Mouse (Mus musculus) gonadal fat pad, adult 2 months (tissue): ENCODE data around the gene Ndc1. TPM values are rescaled to one million over a fixed set of nuclear protein-coding genes. Genes with fewer than 3 reads are reported as not detected.
"Not testable (repeated sequence)": the region's sequence is repeated elsewhere in the genome, so short reads cannot be mapped to it uniquely, and the experiment has no call there.

Experiments
- DNase-seq: peaks from one replicate; pipeline ENCODE4 v3.0.0-alpha.2; 2012; ENCODE audit warnings: low read depth
- polyA plus RNA-seq: library from polyadenylated mRNA; depleted of rRNA; stranded (reverse); fragments of >200 nt; gene quantifications from 2 replicates; pipeline ENCODE4 v1.2.3, GENCODE M21; 2012

Gene Ndc1
- polyA plus RNA-seq, 1 experiment = 15.8 TPM

DNA sequence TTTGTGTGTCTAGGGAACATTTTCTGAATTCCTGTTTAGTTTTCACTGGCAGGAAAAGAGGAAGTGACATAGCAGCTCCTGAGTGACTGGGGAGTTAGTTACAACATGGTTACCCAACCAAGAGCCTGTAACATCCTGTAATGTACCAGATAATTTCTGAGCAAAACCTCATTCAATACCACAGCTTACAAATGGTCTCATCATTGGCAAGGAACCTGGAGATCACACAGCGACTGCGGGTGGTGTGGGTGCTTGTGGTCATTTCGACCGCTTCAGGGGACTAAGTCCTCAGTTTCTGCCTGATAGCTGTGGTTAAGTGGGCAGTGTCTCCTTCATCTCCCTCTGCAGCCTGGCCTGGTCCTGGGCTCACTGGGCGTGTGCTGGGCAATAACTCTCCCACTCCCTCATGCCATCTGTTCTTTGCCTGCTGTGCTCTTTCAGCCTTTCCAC is 3.4 kb upstream of the Ndc1 start:
- DNase-seq = no peak

DNA sequence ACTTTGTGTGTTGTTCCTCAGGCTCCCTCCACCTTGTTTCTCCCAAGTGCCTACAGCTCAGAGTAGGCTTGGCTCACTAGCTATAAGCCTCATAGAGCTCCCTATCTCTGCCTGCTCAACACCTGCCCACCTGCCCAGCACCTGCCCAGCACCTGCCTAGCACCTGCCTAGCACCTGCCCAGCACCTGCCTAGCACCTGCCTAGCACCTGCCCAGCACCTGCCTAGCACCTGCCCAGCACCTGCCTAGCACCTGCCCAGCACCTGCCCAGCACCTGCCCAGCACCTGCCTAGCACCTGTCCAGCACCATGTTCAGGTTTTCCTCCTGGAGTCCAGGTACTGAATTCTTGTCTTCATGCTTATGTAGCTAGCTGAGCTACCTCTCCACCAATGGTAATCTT is 1.2 kb upstream of the Ndc1 start:
- not testable (repeated sequence) for DNase-seq

DNA sequence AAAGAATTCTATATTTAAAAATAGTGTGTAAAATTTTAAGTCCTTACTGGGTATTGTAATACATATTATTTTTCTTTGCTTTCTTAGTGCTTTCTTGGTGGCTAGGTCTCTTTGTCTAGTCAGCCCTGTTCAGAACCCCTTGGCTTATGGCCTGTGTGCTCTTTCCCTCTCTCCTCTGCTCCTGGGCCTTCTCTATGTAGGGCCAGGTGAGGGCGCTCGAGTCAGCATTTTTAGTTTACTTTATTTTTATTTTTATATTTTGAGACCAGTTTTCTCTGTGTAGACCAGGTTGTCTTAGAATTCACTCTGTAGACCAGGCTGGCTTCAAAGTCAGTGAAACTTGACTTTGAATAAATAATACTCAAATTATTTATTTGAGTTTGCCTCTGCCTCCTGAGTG is 4.7 kb downstream of the Ndc1 start:
- no peak for DNase-seq

DNA sequence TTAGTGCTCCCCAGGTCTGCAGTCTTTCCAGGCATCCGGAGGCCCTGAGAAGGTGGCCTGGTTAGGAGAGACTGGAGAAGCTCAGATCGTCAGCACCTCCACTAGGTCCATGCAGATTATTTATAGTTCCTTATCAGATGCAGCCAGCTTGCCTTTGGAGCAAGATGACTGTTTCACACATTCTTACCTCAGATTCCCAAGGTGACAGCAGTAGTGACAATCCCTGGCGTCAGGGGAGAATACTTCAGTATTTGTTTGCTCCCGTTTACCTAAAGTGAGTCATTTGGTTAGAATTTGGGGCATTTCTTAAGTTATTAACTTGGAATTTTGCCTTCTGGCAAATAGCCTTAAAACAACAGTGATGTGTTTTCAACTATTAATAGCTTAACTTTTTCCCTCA is 7.1 kb downstream of the Ndc1 start:
- DNase-seq = no peak

DNA sequence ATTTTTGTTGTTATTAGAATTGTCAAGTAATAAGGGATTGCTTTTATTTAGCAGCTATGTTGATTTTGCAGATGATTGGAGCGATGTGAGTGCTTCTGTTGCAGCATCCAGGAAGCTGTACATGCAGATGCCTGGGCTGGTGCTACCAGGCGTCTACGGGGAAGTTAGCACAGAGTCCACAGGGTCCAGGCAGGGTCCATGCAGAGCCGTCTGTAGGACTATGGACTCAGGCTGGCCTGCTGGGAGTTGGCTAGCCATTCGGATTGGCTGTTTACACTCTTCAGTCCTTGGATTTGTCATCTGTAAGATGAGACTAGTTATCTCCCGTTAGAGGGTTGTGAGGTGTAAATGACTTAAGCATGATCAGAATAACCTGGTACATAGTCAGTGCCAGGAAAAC is 11.4 kb downstream of the Ndc1 start:
- DNase-seq = no peak

DNA sequence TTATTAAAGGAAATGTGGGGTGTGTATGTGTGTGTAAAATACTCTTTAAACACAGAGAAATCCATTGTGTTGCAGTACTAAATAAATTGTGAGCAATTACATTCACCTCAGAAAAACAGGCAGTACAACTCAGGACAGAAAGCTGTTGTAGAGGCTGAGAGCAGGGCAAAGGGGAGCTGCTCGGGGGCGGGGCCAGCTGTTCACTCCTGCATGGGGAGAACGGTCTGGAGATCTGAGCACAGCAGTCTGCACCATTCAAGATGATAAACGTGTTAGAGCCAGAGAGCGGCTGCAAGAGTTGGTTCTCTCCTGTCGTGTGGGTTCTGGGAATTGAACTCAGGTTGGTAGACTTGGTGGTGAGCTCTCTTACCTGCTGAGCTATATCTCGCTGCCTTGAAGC is 13.3 kb downstream of the Ndc1 start:
- DNase-seq = no peak

DNA sequence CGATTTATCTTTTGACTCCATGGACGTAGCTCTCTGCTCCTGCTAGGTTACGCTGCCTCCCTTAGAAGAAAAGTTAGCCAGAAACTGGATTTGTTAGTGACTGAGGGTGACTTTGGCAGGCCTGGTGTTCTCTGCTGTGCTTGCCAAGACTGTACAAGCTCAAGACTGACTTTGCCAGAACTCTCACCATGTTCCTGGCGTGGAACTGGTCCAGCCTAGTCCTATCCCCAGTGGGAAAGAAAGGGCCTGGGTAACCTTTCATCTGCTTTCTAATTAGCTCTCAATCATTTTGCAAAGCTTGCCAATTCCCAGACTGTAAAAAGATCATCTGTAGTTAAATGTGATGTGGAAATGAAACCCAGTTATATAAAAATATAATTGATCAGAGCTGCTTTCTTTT is 19.5 kb downstream of the Ndc1 start:
- DNase-seq = no peak

DNA sequence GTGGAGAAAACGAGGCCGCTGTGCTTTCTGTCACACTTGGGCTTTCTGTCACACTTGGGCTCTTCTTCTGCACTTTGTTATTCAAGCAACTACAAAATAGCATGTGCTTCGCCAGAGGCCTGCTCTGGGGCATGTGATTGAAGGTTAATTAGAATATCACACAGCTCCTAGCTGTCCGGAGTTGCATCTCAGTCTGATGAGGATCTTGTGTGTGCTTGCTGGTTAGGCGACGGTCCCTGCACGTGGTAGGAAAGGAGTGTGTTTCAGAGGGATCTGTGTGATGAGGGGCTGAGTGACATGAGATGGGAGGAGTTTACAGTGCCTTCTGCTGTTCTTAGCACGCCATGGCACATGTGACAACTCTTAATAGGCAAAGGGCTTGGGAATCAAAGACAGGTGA is 19.9 kb downstream of the Ndc1 start:
- no peak for DNase-seq

DNA sequence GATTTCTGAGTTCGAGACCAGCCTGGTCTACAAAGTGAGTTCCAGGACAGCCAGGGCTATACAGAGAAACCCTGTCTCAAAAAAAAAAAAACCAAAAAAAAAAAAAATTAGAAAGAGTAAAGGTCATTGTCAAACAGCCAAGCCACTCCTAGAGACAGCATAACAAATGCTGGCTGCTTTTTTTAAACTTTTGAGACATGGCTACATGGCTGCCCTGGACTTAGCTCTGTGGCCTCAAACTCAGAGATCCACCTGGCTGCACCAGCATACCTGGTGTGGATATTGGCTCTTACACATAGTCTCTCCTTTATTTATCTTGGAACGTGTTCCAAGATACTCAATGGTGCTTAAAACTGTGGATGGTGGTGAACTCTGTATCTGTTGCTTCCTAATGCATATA is 20.7 kb downstream of the Ndc1 start:
- DNase-seq = no peak

DNA sequence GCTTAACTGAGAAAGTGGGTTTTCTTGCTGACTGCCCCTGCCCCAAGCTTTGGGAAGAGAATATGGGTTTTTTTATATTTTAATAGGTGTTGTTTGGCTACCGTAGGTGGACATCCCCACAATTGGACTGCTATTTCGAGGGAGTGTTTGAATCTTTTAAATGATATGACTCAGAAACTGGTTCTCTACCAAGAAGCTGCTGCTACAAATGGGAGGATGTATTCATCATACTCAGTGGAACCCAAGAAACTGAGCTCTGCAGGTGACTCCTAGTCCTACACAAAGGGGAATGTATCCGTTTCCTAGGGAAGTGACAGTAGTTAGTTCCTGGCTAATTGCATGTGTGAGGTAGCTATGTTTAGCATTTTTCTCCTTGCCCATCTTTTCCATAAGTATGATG is 21.8 kb downstream of the Ndc1 start:
- no peak for DNase-seq

DNA sequence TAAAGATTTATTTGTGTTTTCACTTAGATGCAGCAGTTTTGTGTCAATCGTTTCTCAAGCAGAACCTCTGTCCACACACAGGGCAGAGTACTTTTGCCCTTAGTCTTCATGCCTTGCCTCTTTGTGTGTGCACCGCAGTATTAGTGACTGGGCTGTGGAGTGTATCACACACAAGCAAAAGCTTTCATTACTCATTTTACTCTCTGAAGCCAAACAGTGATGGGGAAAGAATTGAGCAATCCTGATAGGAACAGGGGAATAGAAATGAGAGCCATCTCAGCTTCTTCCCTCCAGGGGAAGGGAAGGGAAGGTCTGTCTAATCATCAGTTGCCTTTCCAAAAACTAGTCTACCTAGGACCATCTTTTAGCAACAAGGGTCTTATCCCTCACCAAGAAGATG is 26.2 kb downstream of the Ndc1 start:
- DNase-seq = no peak

DNA sequence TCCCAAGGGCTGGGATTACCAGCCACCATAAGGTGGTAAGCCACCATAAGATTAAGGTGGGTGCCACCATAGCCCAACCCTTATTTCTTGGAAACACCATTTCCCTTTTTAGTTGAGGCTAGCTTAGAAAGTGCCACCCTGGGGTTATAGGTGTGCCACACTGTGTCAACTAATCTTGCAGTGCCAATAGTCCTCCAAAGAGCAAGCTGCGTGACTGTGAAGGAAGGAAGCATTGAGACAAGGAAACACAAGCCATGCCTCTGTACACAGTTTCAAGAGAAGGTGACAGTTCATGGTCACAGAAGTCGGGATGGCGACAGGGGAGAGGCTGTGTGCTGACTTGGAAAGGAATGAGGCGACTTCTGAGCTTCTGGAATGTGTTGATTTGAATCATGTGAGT is 52.6 kb downstream of the Ndc1 start:
- DNase-seq = no peak

DNA sequence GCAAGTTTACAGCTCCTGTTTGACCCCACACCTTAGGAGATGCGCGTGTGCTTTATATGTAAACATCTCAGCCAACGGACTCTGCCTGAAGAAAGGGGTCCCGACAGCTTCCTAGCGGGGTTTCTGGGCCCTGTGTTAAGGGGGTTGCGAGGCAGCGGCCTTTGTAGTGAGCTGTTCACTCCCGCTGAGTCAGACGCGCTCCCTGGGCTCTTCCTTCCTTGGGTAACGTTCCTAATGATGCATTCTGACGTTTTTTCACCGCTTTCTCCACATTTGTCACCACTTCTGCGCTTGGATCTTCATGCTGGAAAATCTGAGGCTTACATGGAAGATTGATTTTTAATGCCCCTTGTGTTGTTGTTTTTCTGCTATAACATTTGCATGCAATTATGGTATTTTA is 54.1 kb downstream of the Ndc1 start:
- DNase-seq = no peak

DNA sequence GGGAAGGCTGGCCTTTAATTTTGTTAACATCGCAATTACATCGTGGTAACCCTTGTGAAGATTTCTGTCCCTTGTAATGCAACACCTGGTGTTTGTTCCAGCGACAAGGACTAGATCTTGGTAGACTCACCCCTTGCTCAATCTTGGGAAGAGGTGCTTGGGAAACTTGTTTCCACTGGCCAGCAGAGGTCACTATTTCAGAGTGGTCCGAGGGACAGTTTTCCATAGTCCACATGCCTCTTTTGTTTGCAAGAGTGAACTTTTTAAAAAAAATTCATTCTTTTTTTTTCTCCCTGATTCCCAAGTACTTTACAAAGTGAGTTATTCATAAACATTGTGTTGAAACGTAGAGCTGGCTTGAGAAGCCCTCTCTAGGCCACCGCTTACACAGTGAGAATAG is 54.6 kb downstream of the Ndc1 start:
- no peak for DNase-seq

DNA sequence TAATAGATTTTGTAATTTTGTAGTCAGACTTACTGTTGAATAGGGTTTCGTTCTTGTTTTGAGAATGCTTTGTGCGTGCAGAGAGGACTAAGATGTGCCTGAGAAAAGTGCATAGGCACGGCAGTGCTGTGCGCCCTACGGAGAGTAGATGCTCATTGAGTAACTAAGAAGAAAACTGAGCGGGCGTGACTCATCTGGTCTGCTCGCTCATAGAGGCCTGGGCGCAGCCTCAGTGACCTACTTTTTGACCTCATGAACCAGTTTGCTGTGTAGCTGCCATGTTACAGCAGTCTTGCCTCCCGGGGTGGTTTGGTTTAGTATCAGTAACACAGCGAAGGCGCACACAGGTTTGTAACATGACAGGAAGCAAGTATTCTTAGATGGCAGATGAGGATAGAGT is 58.0 kb downstream of the Ndc1 start:
- no peak for DNase-seq

DNA sequence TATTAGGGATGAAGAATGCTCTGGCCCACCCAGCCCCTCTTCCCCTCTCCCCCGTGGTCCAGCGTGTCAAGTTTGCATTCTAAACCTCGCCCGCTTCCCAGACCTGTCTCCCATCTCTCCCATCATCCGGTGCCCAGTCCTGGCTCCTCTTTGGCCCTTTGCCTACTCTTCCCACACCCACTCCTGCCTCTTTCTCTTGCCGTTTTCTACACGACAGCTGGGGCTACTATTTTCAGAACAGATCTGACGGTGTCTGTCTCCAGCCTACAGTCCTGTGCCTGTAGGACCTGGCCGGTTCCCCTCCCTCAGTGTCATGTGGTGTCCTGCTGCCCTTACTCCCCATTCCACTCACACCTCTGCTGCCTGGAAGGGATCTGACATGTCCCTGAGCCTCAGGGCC is 59.0 kb downstream of the Ndc1 start:
- DNase-seq = no peak

DNA sequence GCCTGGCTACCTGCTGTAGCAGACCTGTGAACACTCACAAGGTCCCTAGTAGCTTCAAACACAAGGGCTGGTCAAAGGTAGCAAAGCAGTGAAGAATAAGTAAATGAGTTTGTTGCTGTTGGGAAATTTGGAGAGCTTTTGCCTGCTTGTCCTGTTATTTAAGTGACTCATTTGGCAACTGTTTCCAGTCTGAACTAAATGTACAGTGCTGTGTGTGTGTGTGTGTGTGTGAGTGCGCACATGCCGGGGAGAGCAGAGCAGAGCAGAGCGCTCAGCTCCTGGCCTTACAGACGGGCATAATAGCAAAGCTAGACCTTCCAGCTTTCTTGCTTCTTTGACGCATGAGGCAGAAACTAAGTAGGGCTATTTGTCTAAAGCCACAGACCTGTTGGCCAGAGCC is 65.1 kb downstream of the Ndc1 start:
- DNase-seq = no peak

DNA sequence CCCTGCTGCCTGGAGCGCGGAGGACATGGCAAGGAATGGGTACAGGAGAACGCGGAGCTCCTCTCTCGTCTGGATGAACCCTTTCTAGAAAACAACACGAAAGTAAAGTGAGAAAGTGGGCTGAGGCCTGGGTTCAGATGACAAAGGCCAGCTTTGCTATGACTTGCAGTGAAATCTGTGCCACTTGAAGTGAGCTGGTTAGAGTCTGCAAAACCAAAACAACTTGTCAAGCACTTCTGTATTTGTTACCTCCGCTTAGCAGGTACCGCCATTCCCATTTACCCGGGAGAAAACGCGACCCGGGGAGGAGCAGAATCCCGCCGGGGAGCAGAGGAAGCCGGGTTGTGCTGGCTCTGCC is 66.4 kb downstream of the Ndc1 start:
- no peak for DNase-seq

DNA sequence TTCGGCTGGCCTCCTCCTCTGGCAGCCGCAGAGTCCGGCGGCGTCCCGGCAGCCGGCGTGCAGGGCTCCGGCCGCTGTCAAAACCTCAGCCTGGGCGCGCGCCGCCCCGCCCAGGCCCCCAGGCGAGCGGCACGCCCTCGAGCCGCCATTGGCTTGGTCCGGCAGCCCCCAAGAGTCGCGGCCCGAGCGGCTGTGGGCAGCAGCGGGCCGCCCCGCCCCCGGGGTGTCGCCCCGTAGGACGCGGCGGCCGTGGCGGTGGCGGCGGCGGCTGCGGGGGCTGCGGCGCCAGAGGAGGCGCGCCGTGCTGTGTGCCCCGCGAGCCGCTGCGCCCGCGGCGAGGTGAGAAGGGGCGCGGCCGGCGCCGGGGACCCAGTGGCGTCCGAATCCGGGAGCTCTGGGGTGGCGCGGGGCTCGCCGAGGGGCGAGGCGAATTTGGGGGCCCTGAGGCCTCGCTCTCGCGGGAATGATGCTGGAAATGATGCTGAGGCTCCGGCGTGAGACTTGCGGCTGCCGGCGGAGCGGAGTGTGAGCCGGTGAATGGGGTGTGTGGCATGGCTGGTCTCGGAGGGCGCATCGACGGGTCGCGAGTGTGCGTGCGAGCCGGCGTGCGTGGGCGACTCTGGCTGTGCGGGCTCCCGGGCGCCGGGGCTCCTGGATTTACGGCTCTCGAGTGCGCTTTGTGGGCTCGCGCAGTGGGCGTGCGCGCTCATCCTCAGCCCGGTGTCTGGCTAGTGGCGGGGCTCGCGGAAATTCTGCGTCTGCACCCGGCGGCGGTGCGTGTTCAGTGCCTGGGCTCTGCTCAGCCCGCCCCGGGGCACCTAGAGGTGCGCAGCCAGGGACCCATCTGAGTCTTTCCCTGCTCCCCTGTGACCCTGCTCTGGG is 67.0 kb downstream of the Ndc1 start, which contains the start of gene Glis1:
Glis1 (plus strand) TSS at position 236 of the 882 bp plus-strand sequence.
- no peak for DNase-seq

DNA sequence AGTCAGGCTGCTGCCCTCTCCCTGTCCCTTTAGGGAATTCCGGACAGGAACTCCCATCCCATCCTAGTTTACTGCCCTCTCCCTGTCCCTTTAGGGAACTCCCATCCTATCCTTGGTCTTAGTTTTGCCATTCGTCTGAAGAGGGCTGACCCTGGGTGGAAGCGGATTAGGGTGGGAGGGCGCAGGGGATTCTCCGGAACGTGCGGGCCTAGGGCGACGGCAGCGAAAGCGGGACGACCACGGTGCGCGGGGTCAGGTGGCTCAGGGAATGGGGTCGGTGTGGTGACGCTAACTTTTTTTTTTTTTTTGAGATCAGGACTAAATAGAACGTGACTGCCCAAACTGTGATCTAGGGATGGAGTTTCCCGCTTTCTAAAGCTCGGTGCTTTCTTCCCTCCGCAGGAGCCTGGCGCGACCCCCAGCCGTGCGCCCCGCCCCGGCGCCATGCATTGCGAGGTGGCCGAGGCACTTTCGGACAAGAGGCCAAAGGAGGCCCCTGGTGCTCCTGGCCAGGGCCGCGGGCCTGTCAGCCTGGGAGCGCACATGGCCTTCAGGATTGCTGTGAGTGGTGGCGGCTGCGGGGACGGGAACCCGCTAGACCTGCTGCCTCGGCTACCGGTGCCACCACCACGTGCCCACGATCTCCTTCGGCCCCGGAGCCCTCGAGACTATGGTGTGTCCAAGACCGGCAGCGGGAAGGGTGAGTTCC is 67.8 kb downstream of the Ndc1 start:
- DNase-seq = no peak

DNA sequence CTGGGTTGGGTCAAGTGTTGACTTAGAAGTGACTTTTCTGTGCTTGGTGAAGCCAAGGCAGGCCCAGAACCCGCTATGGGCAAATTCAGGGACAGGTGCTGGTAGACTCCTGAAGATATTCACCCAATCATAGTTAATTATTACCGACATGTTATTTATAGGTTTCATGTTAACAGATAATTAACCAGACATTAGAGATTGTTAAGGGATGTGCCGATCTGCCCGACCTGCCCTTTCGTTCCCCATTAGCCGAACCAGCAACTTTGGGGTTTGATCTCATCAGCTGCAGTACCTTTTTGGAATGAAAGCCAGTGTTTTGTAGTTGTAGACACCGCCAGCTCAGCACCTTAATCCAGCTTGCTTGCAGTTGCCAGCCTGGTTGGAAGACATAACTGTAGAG is 68.9 kb downstream of the Ndc1 start:
- no peak for DNase-seq

DNA sequence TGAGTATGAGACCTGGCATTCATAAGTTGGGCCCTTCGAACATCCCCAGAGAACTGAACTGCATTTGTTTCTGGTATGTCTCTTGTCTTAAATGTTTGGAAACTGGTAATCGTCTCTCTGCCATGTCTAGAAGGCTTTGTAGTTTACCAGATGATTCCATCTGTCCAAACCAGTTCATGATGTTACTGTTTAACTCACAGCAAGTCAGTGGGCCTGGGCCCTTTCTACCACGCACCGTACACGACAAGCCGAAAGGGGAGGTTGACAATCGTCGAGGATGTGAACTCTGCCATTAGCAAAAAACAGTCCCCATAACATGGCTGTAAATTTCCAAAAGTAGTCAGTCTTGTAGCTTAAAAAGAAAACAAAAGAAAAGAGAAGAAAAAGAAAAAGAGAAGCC is 71.2 kb downstream of the Ndc1 start:
- DNase-seq = no peak

DNA sequence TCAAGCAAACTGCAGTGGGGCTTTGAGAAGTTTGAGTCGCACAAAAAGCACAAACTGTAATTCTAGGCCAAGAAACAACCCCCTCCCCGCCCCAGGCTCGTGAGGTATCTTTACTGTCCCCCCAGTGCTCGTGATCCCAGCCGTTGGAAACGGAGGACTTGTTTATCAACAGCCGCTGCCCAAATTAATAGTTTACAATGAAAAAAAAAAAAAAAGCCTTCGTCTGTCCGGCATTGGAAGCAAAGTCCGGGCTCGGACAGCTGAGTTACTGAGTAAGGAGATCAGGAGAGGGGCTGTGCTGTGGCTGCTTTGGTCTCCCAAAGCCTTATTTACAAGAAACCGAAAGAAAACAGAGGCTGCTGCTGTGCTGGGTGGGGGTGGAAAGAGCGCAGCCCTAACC is 72.7 kb downstream of the Ndc1 start:
- no peak for DNase-seq
